Mouse (Mus musculus) lung, postnatal 10 days (tissue): ENCODE measurements around the gene Cryba4.

Source experiments
- DNase-seq: peaks from one replicate; pipeline ENCODE4 v3.0.0; 2021

The Cryba4 gene

DNA sequence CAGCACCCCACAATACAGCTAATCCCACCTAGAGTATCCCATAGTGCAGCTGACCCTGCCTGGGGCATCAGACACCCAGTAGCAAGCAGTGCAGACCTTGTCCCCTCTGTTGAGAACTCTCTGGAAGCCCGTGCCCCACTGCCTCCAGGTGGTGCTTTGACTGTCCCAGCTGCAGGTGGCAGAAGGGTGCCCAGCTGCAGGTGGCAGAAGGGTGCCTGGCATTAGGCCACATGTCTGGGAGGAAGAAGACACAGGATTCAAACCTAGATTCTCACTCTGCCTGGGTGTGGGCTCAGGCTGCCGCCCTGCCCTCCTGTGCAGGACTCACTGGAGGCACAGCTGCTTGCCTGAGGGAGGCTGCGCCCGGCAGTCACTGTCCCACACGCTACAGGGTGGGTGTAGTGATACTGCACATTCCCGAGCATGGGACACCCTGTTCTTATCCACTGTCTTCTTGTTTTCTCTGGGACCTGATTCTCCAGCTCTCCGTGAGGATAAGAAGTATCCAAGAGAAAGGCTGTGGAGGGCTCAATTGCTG lies 33.3 kb upstream of the Cryba4 start:
- DNase-seq, result no peak

DNA sequence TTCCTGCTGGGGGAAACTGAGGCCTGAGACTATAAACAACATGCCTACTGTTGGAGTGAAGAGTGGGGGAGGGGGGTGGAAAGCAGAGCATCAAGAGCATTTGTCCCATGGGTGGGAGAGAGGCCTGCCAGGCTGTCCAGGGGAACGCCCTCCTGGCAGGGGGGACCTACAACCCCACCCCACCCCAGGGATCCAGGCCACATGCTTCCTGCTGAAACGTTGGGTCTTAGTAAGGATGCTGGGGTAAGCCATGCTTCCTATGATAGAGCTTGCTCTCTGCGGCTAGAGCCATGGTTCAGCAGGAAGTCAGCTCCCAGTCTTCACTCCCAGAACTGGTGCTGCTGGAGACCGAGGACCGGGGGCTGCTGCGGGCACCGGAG lies 31.9 kb upstream of the Cryba4 start:
- peak; percentile 52 for DNase-seq

DNA sequence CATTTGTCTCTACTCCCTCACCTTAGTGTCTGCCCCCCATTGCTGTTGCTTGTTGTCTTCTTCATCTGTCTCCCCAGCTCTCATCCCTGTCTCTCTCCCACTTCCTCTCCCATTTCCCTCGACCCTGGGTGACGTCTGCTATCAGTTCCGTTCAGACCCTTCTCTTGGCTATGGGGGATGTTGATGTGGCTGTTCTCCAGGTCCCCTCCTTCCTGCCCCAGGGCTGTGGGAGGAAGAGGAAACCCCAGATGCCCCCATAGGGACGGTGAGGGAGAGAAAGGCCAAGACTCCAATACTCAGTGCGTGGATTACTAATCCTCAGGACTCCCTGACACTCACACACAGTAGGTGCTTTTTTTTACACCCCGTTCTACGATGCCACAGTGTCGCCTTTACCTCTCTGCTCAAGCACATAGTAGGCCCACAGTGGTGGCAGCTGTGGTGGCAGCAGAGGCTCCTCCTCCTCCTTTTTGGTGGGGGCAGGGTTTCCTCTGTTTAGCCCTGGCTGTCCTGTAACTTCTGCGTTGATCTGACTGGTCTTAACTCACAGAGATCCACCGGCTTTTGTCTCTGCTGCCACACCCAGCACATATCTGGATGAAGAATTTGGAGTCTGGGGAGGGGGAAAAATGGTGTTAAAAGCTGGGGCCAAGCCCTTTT lies 31.4 kb upstream of the Cryba4 start:
- peak; percentile 80 for DNase-seq

DNA sequence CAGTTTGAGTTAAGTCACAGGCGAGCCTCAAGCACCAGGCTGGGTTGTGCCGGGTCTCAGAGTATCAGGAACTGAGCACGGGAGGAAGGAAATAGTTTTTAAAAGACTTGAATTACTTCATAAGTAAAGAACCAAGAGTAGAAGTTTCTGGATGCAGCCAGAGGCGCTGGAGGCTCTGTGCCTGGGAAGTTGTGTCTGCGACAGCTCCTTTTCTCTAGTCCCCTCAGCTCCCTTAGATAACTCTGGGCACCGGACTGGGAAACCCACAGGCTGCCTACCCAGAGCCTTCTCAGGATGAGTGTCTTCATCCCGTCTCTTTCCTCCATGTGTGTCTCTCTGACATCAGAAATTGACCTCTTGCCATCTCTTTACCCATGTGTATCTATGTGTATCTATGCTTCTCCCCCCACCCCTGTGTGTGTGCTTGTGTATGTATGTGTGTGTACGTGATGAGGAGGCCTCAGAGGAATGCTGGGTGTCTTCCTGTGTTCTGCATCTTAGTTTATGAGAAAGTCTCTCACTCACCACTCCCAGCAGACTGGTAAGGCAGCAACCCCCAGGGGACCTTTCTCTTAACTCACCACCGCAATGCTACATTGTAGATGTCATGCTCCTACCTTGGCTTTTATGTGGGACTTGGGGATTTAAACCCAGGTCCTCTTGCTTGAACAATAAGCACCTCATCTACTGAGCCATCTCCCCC lies 30.6 kb upstream of the Cryba4 start:
- DNase-seq, result no peak

DNA sequence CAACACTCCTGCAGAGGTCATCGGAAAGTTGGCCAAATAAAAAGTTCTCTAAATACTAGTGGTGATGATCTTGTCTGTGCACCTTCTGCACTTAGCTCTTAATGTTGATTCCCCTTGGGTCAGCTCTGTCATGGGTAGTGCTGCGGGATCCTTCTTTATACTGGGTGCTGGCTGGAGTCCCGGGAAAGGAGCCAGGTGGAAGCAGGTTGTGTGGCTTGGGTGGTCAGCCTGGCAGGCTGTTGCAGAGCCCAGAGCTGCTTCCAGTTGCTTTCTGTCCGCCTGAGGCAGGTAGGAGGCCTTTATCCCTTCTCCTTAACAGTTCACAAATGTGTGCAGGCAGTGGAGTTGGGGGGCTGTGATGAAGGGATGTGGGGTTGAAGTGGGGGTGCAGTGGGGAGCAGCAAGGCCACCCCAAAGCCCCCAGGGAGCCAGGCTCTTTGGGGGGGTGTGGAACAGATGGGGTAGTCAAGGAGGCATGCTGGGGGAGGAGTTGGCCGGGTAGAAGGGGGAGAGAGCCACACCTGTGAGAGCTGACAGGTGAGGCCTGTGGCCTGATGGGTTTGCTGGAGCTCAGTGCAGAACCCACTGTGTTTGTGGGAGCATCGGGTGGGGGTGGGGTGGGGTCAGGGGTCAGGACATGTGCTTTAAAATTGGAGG lies 29.9 kb upstream of the Cryba4 start:
- no peak for DNase-seq

DNA sequence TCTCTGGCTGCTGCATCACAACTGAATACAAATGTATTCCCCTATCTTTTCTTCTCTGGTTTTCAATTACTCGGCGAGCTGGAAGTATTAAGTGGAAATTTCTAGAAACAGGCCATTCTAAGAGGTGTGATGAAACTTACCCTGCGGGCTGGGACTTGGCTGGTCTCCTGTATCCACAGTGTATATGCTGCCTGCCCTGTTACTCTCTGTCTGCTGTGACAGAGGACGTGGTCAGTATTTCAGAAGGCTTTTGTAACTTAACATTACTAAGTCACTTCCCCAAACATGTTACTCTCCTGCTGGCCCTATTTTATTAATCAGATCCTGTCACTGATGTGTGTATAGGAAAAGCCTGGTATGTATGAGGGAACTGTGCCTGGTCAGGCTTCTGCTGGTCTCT lies 29.4 kb upstream of the Cryba4 start:
- no peak for DNase-seq

DNA sequence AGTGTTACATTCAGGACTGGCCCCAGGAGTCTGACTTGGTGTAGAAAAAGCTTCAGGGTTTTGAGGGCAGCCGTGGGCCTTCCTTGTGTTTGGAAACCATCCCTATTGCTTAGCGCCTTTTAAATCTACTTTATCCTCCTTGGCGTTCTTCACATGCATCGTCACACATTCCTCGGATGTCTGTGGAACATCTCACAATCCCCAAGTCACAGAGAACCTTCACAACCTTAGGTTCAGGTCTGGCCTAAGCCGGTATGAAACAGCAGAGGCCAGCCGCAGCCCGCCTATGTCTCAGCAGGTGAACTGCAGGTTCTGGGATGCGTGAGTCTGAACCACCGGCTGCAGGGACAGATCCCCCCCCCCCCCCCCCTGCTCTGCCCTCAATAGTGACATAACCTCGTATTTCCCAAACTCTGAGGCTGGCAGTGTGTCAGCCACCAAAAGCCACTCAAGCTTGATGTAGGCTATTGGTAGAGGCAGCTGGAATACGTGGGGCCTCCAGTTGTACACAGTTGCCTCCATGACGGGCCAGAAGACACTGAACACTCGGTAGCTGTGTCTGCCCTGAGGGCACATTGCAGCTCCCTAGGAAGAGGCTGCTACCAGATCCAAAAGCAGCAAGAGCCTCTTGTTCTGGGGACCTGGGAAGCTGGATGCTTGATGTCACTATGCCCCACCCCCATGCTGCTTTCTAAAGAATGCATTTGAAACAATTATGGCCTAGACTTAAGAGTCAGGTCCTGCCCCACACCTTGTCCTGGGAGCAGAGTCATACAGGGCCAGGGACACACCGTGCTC lies 28.7 kb upstream of the Cryba4 start:
- no peak for DNase-seq

DNA sequence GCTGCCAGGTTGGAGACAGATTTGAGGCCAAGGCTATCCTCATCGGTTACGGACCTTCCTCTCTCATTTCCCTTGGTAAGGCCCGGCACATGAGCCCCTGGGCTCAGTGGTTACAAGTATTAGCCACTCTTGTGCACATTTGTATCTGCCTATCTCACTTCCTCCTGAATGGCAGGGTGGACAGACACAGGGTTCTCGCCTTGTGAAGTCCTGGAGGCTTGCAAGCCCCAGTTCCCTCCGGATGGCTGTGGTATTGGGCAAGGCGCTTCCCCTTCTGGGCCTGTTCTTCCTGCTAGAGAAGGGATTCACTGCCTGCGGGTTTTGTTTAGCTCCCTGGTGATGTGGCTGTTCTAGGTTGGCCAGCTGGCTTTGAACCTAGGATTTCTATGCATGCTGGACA lies 27.8 kb upstream of the Cryba4 start:
- no peak for DNase-seq

DNA sequence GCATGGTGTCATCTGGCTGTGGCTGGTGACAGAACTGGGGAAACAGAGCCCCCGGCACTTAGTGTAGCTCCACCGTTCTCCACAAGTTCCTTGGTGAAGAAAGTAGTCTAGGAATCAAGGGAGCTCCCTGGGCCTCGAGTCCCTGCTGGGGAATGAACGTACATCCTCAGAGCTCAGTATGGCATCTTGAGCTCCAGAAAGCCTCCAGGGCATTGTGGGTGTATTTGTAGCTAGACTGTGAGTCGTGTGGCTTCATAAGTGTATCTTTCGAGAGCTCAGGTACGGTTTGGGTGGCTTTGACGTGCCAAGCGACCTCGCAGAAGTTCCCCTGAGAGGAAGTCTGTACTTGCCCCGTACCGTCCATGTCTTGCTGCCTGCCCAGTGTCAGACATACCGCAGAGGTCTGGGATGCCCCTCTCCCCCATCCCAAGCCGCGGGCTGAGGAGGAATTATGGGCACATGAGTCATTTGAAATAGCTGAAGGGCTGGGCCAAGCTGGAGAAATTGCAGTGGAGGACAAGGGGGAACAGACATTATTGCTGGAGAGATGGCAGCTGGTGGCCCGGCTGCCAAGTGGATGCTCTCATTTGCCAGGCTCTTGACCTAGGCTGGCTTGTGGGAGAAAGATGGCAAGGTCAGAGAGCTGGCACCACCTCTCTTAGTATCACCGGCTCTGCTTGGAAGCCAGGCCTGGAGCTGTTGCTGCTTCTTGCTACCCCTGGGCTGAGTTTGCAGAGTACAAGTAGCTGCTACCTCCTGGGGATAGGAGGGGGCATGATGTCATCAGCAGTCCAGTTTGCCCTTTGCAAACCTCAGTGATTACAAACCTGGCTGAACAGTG lies 27.1 kb upstream of the Cryba4 start:
- DNase-seq, result no peak

DNA sequence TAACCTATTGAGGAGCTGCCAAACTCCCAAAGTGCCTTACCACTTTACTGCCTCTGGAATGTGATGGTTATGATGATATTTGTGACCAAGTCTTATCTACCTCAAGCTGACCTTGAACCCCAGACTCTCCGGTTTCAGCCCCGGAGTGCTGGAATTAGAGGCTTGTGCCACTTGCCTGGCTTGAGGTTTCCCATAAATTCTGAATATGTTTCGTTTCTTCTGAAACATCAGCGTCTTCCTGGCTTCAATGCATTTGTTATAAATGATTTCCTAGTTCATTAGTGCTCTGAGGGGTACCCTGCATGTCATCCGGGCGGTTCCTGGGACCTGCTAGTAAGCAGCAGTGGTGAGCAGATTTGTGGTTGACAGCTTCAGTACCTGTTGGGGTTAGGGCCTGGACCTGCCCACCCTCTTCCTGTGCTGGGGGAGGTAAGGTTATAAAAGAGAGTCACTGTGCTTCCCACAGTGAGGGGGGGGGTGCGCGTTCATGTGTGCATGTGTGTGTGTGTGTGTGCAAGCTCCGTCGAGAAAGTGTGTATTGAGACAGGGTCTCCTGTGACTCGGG lies 25.7 kb upstream of the Cryba4 start:
- no peak for DNase-seq

DNA sequence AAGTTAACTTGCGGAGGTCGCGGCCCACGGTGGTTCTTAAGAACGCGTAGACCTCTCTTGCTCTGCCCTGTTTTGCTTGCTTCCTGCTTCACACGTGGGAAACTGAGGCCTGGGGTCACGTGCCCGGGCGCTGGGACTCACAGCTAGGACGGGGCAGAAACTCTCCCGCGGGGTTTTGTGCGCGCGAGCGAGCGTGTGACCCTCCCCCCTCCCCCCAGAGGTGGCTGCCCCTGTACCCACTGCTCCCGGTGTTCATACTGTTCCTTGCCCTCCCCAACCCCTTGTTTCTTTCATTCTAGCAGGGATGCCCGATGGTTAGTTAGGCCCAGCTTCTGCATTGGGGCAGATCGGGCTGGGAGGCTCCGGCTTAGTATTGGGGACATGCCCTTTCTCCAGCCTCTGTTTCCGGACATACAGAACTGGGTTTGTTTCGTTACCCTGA lies 24.6 kb upstream of the Cryba4 start:
- DNase-seq, result no peak

DNA sequence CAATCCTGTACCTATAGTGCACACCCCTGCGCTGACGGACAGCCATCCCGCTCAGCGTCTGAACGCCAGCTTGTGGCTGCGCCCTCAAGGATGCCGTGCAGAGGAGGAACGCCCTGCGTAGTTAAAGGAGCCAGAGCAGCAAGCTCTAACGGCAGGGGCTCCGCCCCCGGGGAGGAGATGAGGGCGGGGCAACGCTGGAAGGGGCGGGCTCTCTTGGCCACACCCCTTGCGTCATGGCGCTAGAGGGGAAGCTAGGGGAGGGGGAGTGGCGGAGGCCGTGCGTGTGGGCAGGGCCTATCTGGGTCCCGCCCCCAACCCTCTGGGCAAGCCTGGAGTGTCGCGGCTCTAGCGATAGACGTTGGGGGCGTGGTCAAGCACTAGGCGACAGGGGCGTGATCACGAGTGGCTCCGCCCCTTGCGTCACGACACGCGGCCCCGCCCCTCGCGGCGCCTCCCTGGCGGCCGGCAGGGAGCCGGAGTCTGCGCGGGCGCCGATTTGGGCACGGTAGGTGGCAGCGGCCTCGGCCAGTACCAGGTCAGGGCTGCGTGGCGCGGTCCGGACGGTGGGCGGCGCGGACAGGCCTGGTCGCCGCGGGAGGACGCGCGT lies 24.1 kb upstream of the Cryba4 start, which contains the start of gene Tpst2:
Gene Tpst2, plus strand, starts transcription at position 425 of the 607 bp plus-strand sequence.
- peak; percentile 100 for DNase-seq

DNA sequence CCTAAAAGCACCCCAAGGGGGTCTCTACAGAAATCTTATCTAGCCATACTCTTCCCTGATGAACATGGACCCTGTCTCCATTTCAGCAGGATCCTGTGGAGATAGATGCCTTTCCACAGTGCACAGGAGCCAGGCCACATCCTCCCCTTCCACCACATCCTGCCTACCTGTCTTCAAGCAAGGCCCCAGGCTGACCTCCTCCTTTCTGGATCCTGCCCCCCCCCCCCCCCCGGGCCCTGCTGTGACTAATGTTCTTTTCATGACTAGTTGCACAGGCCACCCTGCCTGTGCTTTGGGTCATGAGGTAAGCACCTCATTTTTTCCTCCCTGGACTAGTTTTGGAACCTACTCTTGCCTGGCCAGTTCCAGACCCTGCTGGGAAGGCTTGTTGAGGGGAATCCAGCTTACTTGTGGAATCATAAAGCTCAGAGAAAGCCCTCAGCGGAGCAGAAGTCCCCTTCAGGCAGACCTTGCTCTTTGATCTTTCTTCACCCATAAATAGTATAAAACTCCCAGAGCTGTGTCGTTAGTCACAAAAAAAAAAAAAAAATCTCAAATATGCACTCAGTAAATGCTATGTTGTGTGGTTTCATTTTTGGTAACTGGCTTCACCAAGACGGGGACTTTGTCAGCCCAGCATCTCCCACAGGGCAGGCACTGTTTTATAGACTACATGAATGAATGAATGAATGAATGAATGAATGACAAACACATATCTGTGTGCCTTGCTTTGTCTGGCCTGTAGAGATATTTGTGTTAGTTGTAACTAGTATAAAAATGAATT lies 22.9 kb upstream of the Cryba4 start:
- no peak for DNase-seq

DNA sequence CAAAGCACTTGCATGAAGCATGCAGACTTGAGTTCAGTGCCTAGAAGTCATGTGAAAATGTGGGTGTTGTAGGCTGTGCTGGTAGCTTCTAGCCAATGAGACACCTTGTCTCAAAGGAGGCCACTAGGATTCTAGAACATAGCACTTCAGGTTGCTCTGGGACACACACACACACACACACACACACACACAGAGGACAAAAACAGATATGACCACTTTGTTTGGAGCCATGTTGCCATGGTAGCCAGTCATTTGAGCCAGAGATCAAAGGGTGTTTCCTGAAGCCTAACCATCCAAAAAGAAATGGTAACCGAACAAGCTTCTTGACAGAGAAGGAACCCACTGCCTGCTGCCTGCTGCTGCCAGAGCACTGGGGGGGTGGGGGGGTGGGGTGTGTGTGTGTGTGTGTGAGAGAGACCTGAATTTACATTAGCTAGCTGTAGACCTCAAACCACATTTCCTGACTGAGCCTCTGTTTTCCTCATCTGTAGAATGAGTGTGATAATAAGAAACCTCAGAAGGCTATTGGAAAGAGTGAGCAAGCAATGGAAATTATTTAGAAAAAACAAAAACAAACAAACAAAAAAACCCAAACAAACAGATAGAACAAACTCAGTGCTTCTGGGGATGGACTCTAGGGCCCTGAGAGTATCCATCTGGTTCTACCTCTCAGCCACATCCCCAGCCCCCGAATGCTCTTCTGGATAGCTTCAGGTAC lies 21.6 kb upstream of the Cryba4 start:
- DNase-seq, result no peak

DNA sequence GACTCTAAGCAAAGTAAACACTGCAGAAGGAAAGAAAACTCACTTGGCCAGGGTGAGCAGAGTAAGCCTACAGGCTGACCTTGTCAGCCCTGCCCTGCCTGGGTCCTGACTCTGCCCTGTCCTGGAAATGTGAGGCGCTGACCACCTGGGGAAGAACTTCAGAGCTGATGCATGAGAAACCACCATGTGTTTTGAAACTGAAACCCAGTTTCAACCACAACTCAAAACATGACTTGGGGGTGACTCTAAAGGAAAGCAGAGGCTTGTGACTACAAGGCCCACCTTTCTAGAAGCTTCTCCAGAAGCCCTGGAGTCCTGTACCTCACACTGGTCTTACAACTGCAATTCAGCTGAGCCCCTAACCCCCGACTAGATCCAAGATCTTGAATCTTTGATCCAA lies 20.6 kb upstream of the Cryba4 start:
- DNase-seq, result no peak

DNA sequence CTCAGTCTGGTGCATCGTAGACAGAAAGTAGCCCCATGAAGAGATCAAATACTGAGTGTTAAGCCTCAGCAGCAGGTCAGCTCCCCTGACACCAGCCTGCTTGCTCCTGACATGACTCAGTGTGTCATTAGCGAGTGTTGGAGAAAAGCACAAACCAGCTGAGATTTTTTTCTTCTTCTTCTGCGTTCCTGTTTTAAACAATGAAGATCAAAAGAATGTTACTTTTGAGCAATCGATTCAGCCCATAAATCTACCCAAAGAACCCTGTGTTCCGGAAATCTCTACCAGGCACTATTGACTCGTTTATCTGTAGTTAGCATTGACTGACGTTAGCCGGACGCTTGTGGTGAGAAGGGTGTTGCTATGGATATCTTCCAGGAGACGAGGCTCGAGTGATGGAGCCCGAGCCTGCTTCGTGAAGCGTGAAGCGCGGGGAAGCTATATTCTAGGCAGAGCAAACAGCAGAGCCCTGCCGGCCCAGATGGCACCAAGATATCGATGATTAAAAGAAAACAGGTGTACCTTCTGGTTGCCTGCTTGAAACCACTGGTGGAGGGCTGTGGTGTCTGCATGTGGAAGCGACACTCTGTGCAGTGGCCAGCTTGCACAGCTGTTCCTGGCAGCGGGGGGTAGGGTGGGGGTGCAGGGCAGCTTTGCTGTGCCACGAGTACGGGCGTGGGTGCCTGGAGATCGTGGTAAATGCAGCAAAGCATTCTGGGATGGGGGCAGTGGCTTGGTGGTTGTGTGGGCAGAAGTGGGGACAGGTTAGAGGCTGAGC lies 18.6 kb upstream of the Cryba4 start:
- DNase-seq, result no peak

DNA sequence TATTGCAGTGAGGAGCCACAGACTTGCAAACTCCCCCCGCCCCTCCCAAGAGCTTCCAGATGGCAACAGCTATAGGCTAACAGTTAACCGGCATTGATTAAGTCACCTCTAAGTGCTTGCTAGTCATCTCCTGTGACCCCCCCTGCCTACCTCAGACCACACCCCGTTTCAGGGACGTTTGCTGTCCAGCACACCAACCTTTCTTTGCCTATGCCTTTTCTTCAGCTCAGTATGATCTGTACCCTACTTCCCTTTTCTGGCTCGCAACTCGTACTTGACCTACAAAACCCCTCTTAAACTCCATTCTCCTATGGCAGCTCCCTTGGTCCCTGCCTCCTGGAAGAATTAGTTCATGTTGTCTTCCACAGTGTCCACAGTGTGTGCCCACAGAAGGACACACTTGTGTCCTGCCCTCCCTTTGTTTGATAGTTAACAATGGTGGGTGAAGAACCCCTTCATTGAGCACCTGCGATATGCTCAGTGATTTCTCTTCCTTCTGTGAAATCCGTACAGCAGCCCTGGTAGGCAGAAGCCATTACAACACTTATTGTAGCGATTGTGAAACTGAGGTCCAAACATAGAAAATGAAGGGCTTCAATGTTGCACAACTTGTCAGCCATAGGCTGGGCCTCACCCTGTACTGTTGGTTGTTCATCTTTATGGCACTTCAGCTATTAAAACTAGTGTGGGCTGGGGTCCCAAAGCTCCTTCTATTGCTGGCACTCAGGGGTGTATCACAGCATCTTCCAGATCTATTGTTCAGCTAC lies 13.9 kb upstream of the Cryba4 start:
- no peak for DNase-seq

DNA sequence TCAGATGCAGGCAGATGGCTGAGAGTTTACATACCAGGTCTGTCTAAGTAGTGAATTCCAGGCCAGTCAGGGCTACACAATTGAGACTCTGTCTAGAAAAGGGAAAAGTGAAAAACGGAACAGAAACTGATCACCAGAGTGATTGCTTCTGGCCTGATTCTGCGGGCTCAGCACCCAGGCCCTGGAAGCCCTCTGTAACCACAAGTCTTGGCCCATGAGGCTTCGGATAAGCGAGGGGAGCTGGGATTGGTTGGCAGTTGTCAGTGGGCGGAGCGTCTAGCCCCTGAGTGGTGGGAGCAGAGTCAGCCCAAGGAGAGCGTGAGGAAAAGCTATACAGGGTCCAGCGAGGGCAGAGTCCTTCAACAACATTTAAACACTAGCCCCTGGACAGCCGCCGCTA lies 13.2 kb upstream of the Cryba4 start:
- DNase-seq, result no peak
